Mouse (Mus musculus) erythroblast, adult 5-6 weeks (primary cell): ENCODE measurements around the gene Aktip. TPM values are rescaled to one million over a fixed set of nuclear protein-coding genes. Genes with fewer than 3 reads are reported as not detected.
A peak's percentile ranks its signal among the peaks of the same experiment; 100 is the strongest.

Experiments
- ATAC-seq: replicated peaks from 2 replicates; pipeline ENCODE4 v1.8.0; 2016; ENCODE audit warnings: moderate number of reproducible peaks, mild to moderate bottlenecking, moderate TSS enrichment, inconsistent platforms; ENCODE audit not compliant: poor library complexity, low FRiP score, severe bottlenecking
- total RNA-seq, 2 experiments: library from RNA; stranded (forward) in 1 of 2; stranded (reverse) in 1 of 2; fragments of 150-400 nt in 1 of 2; fragments of 200-764, 138-1000 nt in 1 of 2; gene quantifications; 2 replicates each; pipeline versions ENCODE4 v1.2.3 to v1.2.4; 2015 to 2017; ENCODE audit warnings: low replicate concordance in 2 of 2

The Aktip gene
- total RNA-seq, 2 experiments from 2014 or later: 2.0 to 8.3 TPM

- no peak for ATAC-seq
These were observed 5.7 kb downstream of the Aktip start for GRCm38 (mm10) chr8:91194081-91194480.

- ATAC-seq: no peak
These were observed 6.8 kb downstream of the Aktip start for GRCm38 (mm10) chr8:91192941-91193340.

GRCm38 (mm10) chr8:91190816-91191340, 8.9 kb downstream of the Aktip start:
- ATAC-seq: no peak

GRCm38 (mm10) chr8:91188152-91188551, 11.6 kb downstream of the Aktip start:
- no peak for ATAC-seq

- no peak for ATAC-seq
These were observed 13.4 kb downstream of the Aktip start for GRCm38 (mm10) chr8:91186372-91186771.

- ATAC-seq: no peak
These were observed 22.1 kb downstream of the Aktip start for GRCm38 (mm10) chr8:91177708-91178107.

GRCm38 (mm10) chr8:91176176-91176575, 23.6 kb downstream of the Aktip start:
- ATAC-seq: no peak

GRCm38 (mm10) chr8:91171605-91172004, 28.2 kb downstream of the Aktip start:
- no peak for ATAC-seq

- no peak for ATAC-seq
These were observed 28.9 kb downstream of the Aktip start for GRCm38 (mm10) chr8:91170914-91171313.

- ATAC-seq: no peak
These were observed 29.6 kb downstream of the Aktip start for GRCm38 (mm10) chr8:91170152-91170551.

GRCm38 (mm10) chr8:91159959-91160800, 39.6 kb downstream of the Aktip start:
- no peak for ATAC-seq

GRCm38 (mm10) chr8:91158617-91159016, 41.2 kb downstream of the Aktip start:
- ATAC-seq: no peak

GRCm38 (mm10) chr8:91154564-91154963, 45.2 kb downstream of the Aktip start:
- ATAC-seq: no peak

- ATAC-seq: 0 out of 2 replicates have a peak, but pooled peaks have one; percentile 37
These were observed 45.9 kb downstream of the Aktip start for GRCm38 (mm10) chr8:91153831-91154230.

- no peak for ATAC-seq
These were observed 48.2 kb downstream of the Aktip start for GRCm38 (mm10) chr8:91151531-91151930.

- ATAC-seq: no peak
These were observed 50.5 kb downstream of the Aktip start for GRCm38 (mm10) chr8:91149298-91149697.

GRCm38 (mm10) chr8:91148643-91149178, 51.1 kb downstream of the Aktip start:
- no peak for ATAC-seq

GRCm38 (mm10) chr8:91147715-91148114, 52.1 kb downstream of the Aktip start:
- peak; percentile 49; the same call in 1 of the 2 replicates for ATAC-seq

- no peak for ATAC-seq
These were observed 58.9 kb downstream of the Aktip start for GRCm38 (mm10) chr8:91140828-91141227.

- ATAC-seq: no peak
These were observed 64.2 kb downstream of the Aktip start for GRCm38 (mm10) chr8:91135308-91136181.
